Mouse (Mus musculus): Measurements from ENCODE around the gene Zfp143. TPM values are rescaled to one million over a fixed set of nuclear protein-coding genes. Genes with fewer than 3 reads are reported as not detected.

Gene Zfp143
- polyA plus RNA-seq, 1 experiment from 2014 or later: 15.5 TPM

DNA sequence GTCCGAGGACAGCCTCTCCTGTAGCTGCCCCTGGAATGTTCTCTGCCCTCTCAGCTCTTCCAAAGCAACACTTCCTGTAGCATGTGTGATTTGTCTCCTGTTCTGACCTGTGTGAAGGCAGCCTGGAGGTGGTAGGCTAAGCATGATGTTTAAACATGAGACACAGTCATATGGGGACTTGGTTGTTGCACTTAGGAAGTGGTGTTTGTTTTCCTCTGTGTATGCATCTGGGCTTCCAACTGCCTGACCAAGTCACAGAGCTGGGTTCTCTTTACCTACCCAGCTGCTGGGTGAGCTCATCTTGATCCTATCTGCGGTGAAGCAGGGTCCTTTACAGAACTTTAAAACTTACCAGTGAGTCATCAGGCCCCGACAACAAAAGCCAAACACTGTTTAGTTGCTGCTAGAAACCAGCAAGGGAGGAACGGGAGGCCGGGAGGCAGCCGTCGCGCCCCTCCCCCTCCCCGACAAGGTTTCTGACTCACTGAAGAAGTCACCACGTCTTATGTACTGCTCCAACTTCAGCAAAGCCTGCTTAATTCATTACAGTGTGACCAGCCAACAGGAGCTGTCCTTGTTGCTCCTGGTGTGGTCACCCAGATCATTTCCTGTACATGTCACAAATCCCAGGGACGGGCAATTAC, 48.1 kb downstream of the Zfp143 start:
- Histone ChIP-seq H3K4me1 (ENCODE audit: control insufficient read depth, insufficient read depth, low read length) (peaks cover 10% of the 10 kb centered on the region), H3K9ac (ENCODE audit: low read depth, low read length) (peak overlapping the region; percentile 59), H3K36me3 (ENCODE audit: control insufficient read depth, insufficient read depth, low read length) (no peaks in the 10 kb centered on the region), H3K4me3 (ENCODE audit: low read length) (peak overlapping the region; percentile 9; the same call in 1 of the 2 replicates), H3K27me3 (replicated peaks; ENCODE audit: control insufficient read depth, insufficient read depth, low read length) (no peaks in the 10 kb centered on the region), H3K27ac (ENCODE audit: low read length) (peak overlapping the region; percentile 74), H3K9me3 (ENCODE audit: control insufficient read depth, low read length) (peaks cover 3% of the 10 kb centered on the region; the same call in 1 of the 2 replicates), H3K4me2 (ENCODE audit: low read depth, low read length) (peak overlapping the region; percentile 48)
- WGBS: 7% methylated on average over 11 of the region's 11 CpGs
- ATAC-seq: peak; percentile 78

DNA sequence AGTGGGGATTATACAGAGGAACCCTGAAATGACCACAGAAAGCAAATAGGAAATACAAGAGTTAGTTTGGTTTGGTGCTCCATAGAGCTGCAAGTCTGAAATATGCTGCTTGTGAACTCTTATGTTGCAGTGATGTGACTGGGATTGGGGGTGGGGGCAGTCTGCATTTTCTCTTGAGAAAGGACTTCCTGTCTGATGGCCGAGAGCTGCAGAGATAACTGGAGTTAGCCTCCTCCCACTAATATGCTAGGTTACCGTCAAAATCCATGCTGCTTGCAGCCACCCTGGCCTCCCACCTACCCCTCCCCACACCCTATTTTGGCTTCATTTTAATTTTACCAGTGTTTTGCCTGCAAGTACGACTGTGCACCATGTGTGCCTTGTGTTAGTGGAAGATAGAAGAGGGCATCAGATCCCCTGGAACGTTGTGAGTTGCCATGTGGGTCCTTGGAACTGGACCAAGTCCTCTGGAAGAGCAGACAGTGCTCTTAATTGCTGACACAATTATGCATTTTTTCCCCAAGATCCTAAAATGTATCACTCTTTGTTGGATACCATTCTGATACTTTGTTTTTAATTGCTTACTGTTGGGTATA, 49.1 kb downstream of the Zfp143 start:
- no peak overlapping the region for H3K4me2 ChIP-seq (ENCODE audit: low read depth, low read length)
- no peak for ATAC-seq
- no peaks in the 10 kb centered on the region for H3K27me3 ChIP-seq (replicated peaks; ENCODE audit: control insufficient read depth, insufficient read depth, low read length)
- H3K4me3 ChIP-seq (ENCODE audit: low read length): no peak overlapping the region
- H3K27ac ChIP-seq (ENCODE audit: low read length): peak overlapping the region; percentile 14; the same call in 1 of the 2 replicates
- no peak overlapping the region for H3K9ac ChIP-seq (ENCODE audit: low read depth, low read length)
- whole genome bisulfite sequencing: 30% methylated on average over 4 of the region's 4 CpGs
- peaks cover 3% of the 10 kb centered on the region; the same call in 1 of the 2 replicates for H3K9me3 ChIP-seq (ENCODE audit: control insufficient read depth, low read length)
- peaks cover 10% of the 10 kb centered on the region for H3K4me1 ChIP-seq (ENCODE audit: control insufficient read depth, insufficient read depth, low read length)
- no peaks in the 10 kb centered on the region for H3K36me3 ChIP-seq (ENCODE audit: control insufficient read depth, insufficient read depth, low read length)

DNA sequence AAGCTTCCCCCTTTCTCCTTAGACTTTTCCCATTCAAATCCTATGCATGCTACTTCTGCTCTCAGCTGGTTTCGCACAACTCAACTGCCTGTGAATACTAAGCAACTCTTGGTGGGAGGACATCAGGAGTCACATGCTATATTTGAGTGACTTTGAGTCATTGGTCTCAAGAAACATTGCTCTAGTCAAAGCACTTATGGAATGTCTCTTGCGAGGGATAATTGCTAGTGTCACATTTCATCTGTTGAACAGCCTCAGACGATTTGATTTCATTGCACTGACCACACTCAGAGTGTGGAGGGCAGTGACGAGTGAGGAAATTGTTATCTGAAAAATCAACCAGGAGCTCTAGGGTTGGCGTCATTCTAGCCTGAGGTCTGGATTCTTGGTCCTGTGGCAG, 53.7 kb downstream of the Zfp143 start:
- ATAC-seq: no peak
- H3K36me3 ChIP-seq (ENCODE audit: control insufficient read depth, insufficient read depth, low read length): no peaks in the 10 kb centered on the region

DNA sequence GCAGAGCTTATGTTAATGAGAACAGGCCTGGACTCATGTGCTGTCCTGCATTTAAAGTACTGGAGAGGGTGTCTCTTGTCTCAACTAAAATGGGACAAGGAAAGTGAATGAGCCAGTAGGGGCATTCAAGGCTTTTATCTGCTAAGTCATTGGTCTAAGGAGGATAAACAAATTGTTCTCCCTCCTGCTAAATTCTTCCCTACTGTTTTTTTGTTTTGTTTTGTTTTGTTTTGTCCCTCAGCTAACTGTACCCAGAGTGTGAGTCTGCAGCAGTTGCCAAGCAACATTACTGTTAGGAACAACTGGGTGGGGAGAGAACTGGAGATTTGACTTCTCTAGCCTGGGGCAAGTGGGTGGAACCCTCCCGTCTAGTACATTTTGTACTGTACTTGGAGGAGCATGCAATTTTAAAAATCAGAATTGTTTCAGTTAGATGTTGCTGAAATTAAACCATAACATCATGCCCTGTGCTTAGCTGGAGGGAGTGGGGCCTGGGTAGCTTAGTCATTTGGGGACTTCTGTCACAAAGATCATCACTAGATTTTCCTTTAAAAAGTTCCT, 55.8 kb downstream of the Zfp143 start:
- H3K9me3 ChIP-seq (ENCODE audit: control insufficient read depth, low read length): peaks cover 3% of the 10 kb centered on the region; the same call in 1 of the 2 replicates
- WGBS: 55% methylated on average over 1 of the region's 1 CpGs
- no peak for ATAC-seq
- no peaks in the 10 kb centered on the region for H3K36me3 ChIP-seq (ENCODE audit: control insufficient read depth, insufficient read depth, low read length)
- H3K4me3 ChIP-seq (ENCODE audit: low read length): no peak overlapping the region
- H3K27me3 ChIP-seq (replicated peaks; ENCODE audit: control insufficient read depth, insufficient read depth, low read length): no peaks in the 10 kb centered on the region
- no peak overlapping the region for H3K27ac ChIP-seq (ENCODE audit: low read length)
- 0 out of 2 replicates have a peak, but pooled peaks cover 2% of the 10 kb centered on the region for H3K4me1 ChIP-seq (ENCODE audit: control insufficient read depth, insufficient read depth, low read length)
- H3K4me2 ChIP-seq (ENCODE audit: low read depth, low read length): no peak overlapping the region
- H3K9ac ChIP-seq (ENCODE audit: low read depth, low read length): no peak overlapping the region

More for the DNA sequence above, 53.7 kb downstream of the Zfp143 start:
- peaks cover 3% of the 10 kb centered on the region; the same call in 1 of the 2 replicates for H3K9me3 ChIP-seq (ENCODE audit: control insufficient read depth, low read length)
- no peak overlapping the region for H3K27ac ChIP-seq (ENCODE audit: low read length)
- 44% methylated on average over 5 of the region's 5 CpGs for WGBS
- H3K4me1 ChIP-seq (ENCODE audit: control insufficient read depth, insufficient read depth, low read length): peaks cover 3% of the 10 kb centered on the region
- no peak overlapping the region for H3K4me2 ChIP-seq (ENCODE audit: low read depth, low read length)
- H3K27me3 ChIP-seq (replicated peaks; ENCODE audit: control insufficient read depth, insufficient read depth, low read length): no peaks in the 10 kb centered on the region
- no peak overlapping the region for H3K9ac ChIP-seq (ENCODE audit: low read depth, low read length)
- no peak overlapping the region for H3K4me3 ChIP-seq (ENCODE audit: low read length)

DNA sequence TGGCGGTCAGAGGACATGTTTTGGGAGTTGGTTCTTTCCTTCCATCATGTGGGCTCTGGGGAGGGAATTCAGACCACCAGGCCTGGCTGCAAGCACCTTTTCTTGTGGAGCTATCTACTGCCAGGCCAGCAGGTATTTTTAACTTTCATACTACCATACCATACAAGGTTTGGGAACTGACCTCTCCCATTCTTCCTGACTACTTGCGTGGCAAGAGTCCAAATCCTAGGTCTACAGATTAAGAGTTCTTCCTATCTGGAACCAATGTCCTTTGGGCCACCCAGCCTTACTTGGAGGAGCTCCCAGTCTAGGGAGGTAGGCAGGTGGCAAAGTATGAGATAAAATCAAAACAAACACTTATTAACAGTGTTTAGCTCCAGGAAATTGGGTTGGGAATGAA, 57.4 kb downstream of the Zfp143 start:
- Histone ChIP-seq H3K27me3 (replicated peaks; ENCODE audit: control insufficient read depth, insufficient read depth, low read length) (no peaks in the 10 kb centered on the region), H3K4me3 (ENCODE audit: low read length) (no peak overlapping the region), H3K27ac (ENCODE audit: low read length) (no peak overlapping the region), H3K4me2 (ENCODE audit: low read depth, low read length) (no peak overlapping the region), H3K4me1 (ENCODE audit: control insufficient read depth, insufficient read depth, low read length) (0 out of 2 replicates have a peak, but pooled peaks cover 2% of the 10 kb centered on the region), H3K9ac (ENCODE audit: low read depth, low read length) (no peak overlapping the region), H3K9me3 (ENCODE audit: control insufficient read depth, low read length) (peaks cover 3% of the 10 kb centered on the region; the same call in 1 of the 2 replicates), H3K36me3 (ENCODE audit: control insufficient read depth, insufficient read depth, low read length) (no peaks in the 10 kb centered on the region)
- no peak for ATAC-seq
- WGBS: 79% methylated on average over 2 of the region's 2 CpGs

DNA sequence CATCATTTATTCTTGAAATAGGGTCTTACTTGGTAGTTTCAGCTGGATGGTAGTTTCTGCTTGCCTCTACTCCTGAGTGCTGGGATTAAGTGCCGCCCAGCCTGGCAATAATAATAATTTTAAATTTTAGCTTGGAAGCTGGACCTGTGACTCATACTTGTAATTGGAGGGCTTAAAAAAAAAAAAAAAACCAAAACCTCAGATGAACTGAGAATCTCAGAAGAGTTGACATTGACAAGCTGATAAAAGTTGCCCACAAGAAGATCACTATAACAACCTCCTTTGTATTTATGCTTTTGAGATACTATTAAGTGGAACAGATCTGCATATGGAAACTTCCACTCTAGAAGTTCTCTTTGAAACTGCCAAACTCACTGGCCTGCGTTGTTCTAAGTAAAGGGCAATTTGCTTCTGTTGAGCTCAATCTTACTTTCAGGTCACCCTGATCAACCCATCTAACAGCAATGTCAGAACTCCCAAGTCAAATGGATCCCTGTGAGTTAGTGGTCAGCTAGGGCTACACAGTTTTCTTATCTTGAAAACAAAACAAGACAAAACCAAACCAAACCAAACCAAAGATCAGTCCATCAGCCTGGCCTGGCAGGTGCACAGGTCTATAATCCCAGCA, 59.3 kb downstream of the Zfp143 start:
- H3K36me3 ChIP-seq (ENCODE audit: control insufficient read depth, insufficient read depth, low read length): no peaks in the 10 kb centered on the region
- 76% methylated on average over 2 of the region's 2 CpGs for WGBS
- H3K4me1 ChIP-seq (ENCODE audit: control insufficient read depth, insufficient read depth, low read length): peaks cover 8% of the 10 kb centered on the region; the same call in 1 of the 2 replicates
- H3K9me3 ChIP-seq (ENCODE audit: control insufficient read depth, low read length): no peaks in the 10 kb centered on the region
- H3K4me2 ChIP-seq (ENCODE audit: low read depth, low read length): no peak overlapping the region
- H3K27ac ChIP-seq (ENCODE audit: low read length): no peak overlapping the region
- no peak for ATAC-seq
- H3K27me3 ChIP-seq (replicated peaks; ENCODE audit: control insufficient read depth, insufficient read depth, low read length): no peaks in the 10 kb centered on the region
- no peak overlapping the region for H3K4me3 ChIP-seq (ENCODE audit: low read length)
- no peak overlapping the region for H3K9ac ChIP-seq (ENCODE audit: low read depth, low read length)

DNA sequence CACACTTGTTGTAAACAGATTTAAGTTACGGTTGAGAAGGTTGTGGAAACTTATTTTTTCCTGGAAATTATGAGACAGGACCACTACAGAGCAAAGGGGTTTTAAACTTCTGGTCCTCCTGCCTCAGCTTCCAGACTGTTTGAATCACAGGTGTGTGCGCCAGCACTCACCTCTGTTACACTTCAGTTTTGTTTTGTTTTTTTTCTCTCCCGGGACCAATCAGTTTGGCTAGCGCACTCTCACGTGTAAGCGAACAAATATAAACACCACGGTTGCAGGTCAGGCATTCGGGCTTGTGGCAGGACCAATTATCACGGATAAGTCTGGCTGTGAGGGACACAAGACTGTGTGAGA, 60.1 kb downstream of the Zfp143 start:
- no peak for ATAC-seq
- H3K4me3 ChIP-seq (ENCODE audit: low read length): peak overlapping the region; percentile 99
- WGBS: 2% methylated on average over 9 of the region's 9 CpGs

DNA sequence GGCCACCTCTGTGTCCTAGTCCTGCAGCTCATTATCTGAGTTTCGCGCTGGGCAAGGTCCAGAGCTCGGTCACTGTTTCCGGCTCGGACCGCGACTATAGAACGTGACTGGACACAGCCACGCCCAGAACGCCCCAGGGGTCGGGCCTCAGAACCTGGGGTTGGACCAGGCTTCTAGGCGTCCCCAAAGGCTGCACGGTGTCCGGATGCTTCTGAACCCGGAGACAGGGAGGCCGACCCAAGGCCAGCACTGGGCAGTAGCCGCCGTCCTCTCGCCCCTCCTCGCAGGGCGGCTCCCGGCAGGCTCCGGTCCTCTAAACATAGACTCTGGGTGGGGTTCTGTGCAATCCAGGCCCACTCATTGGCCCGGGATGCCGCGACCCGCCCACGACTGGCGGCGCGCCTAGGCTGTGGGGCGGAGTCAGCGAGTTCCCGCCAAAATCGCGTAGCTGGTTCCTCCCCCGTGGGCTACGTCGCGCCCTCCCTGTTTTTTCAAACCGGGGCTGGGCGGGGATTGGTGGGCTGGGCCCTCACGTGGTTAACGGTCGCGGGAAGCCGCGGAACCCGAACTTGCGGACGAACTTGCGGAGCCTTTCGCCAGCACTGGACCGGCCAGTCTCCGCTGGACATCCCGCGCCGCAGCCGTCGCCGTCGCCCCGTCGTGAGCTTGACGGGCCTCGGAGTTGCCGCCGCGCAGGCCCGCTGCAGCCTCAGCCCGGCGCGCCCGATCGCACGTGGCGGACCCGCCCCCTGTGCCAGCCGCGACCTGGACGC, 60.7 kb downstream of the Zfp143 start, which contains the start of gene Wee1:
Wee1 (plus strand) TSS at position 531 of the 773 bp plus-strand sequence.
- no peaks in the 10 kb centered on the region for H3K27me3 ChIP-seq (replicated peaks; ENCODE audit: control insufficient read depth, insufficient read depth, low read length)
- peak; percentile 99 for ATAC-seq
- H3K4me1 ChIP-seq (ENCODE audit: control insufficient read depth, insufficient read depth, low read length): peaks cover 8% of the 10 kb centered on the region; the same call in 1 of the 2 replicates
- peak within 1 kb of the TSS; percentile 99 for H3K4me3 ChIP-seq (ENCODE audit: low read length)
- under 1% methylated on average over 80 of the region's 81 CpGs for WGBS
- H3K9ac ChIP-seq (ENCODE audit: low read depth, low read length): peak within 1 kb of the TSS; percentile 92
- peak within 1 kb of the TSS; percentile 96 for H3K27ac ChIP-seq (ENCODE audit: low read length)
- H3K36me3 ChIP-seq (ENCODE audit: control insufficient read depth, insufficient read depth, low read length): no peaks in the 10 kb centered on the region
- no peaks in the 10 kb centered on the region for H3K9me3 ChIP-seq (ENCODE audit: control insufficient read depth, low read length)
- peak within 1 kb of the TSS; percentile 80 for H3K4me2 ChIP-seq (ENCODE audit: low read depth, low read length)

More for the DNA sequence above, 60.1 kb downstream of the Zfp143 start:
- H3K4me1 ChIP-seq (ENCODE audit: control insufficient read depth, insufficient read depth, low read length): peaks cover 8% of the 10 kb centered on the region; the same call in 1 of the 2 replicates
- peak overlapping the region; percentile 80 for H3K4me2 ChIP-seq (ENCODE audit: low read depth, low read length)
- no peaks in the 10 kb centered on the region for H3K9me3 ChIP-seq (ENCODE audit: control insufficient read depth, low read length)
- no peaks in the 10 kb centered on the region for H3K27me3 ChIP-seq (replicated peaks; ENCODE audit: control insufficient read depth, insufficient read depth, low read length)
- peak overlapping the region; percentile 92 for H3K9ac ChIP-seq (ENCODE audit: low read depth, low read length)
- peak overlapping the region; percentile 94 for H3K27ac ChIP-seq (ENCODE audit: low read length)
- H3K36me3 ChIP-seq (ENCODE audit: control insufficient read depth, insufficient read depth, low read length): no peaks in the 10 kb centered on the region
